Mouse (Mus musculus): Measurements from ENCODE around the gene Cep97. TPM values are rescaled to one million over a fixed set of nuclear protein-coding genes. Genes with fewer than 3 reads are reported as not detected.
"Not testable (repeated sequence)": the region's sequence is repeated elsewhere in the genome, so short reads cannot be mapped to it uniquely, and the experiment has no call there.

Gene Cep97
- total RNA-seq, 2 experiments from 2014 or later = 13.4 TPM

GRCm38 (mm10) chr16:55948963-55949362, 14.3 kb upstream of the Cep97 start:
- DNase-seq (ENCODE audit: low spot score in 2 of 2) = no peak

GRCm38 (mm10) chr16:55947876-55948410, 13.3 kb upstream of the Cep97 start:
- not testable (repeated sequence) for DNase-seq (ENCODE audit: low spot score in 2 of 2)

- no peak for DNase-seq (ENCODE audit: low spot score in 2 of 2)
These were observed 12.6 kb upstream of the Cep97 start for GRCm38 (mm10) chr16:55947266-55947665.

GRCm38 (mm10) chr16:55940781-55941180, 6.1 kb upstream of the Cep97 start:
- DNase-seq (ENCODE audit: low spot score in 2 of 2) = no peak

GRCm38 (mm10) chr16:55939703-55940102, 5.0 kb upstream of the Cep97 start:
- DNase-seq (ENCODE audit: low spot score in 2 of 2) = no peak

- DNase-seq (ENCODE audit: low spot score in 2 of 2) = no peak
These were observed 4.1 kb upstream of the Cep97 start for GRCm38 (mm10) chr16:55938761-55939160.

GRCm38 (mm10) chr16:55933681-55934343, 843 bp downstream of the Cep97 start:
- peak; percentile 4 to 9 for DNase-seq (ENCODE audit: low spot score in 2 of 2)

GRCm38 (mm10) chr16:55924010-55924409, 10.6 kb downstream of the Cep97 start:
- DNase-seq (ENCODE audit: low spot score in 2 of 2) = no peak

GRCm38 (mm10) chr16:55922079-55922478, 12.6 kb downstream of the Cep97 start:
- no peak for DNase-seq (ENCODE audit: low spot score in 2 of 2)

GRCm38 (mm10) chr16:55914716-55915115, 19.9 kb downstream of the Cep97 start:
- DNase-seq (ENCODE audit: low spot score in 2 of 2) = no peak

- DNase-seq (ENCODE audit: low spot score in 2 of 2) = no peak
These were observed 24.4 kb downstream of the Cep97 start for GRCm38 (mm10) chr16:55910208-55910793.

GRCm38 (mm10) chr16:55906928-55907679, 27.6 kb downstream of the Cep97 start:
- no peak for DNase-seq (ENCODE audit: low spot score in 2 of 2)

- no peak for DNase-seq (ENCODE audit: low spot score in 2 of 2)
These were observed 29.3 kb downstream of the Cep97 start for GRCm38 (mm10) chr16:55905370-55905769.

- DNase-seq (ENCODE audit: low spot score in 2 of 2) = no peak
These were observed 32.6 kb downstream of the Cep97 start for GRCm38 (mm10) chr16:55901839-55902756.

GRCm38 (mm10) chr16:55898385-55899002, 36.2 kb downstream of the Cep97 start:
- DNase-seq (ENCODE audit: low spot score in 2 of 2) = no peak

- DNase-seq (ENCODE audit: low spot score in 2 of 2) = no peak
These were observed 39.0 kb downstream of the Cep97 start for GRCm38 (mm10) chr16:55895651-55896095.

- DNase-seq (ENCODE audit: low spot score in 2 of 2) = peak; percentile 81 to 91
These were observed 39.6 kb downstream of the Cep97 start, which contains the start of gene Nxpe3 for GRCm38 (mm10) chr16:55894893-55895650. Nxpe3 (minus strand) TSS chr16:55895285.

GRCm38 (mm10) chr16:55894536-55894892, 40.1 kb downstream of the Cep97 start:
- peak in 1 of 2 experiments; percentile 32 for DNase-seq (ENCODE audit: low spot score in 2 of 2)

GRCm38 (mm10) chr16:55893410-55894107, 41.1 kb downstream of the Cep97 start:
- DNase-seq (ENCODE audit: low spot score in 2 of 2) = no peak
